Mouse (Mus musculus): ENCODE measurements around the gene Gmfg. TPM values are rescaled to one million over a fixed set of nuclear protein-coding genes. Genes with fewer than 3 reads are reported as not detected.

Gmfg gene
- polyA plus RNA-seq, 1 experiment from 2014 or later = 35.6 TPM

- no peak overlapping the region; the same call in 1 of the 2 replicates for H3K27ac ChIP-seq (ENCODE audit: low read length)
- no peak overlapping the region for H3K9ac ChIP-seq (ENCODE audit: low read depth, low read length)
- H3K9me3 ChIP-seq (replicated peaks; ENCODE audit: control insufficient read depth, low read length) = no peaks in the 10 kb centered on the region
- 58% methylated on average over 3 of the region's 3 CpGs for WGBS (ENCODE audit: insufficient replicate concordance)
- peaks cover 52% of the 10 kb centered on the region for H3K36me3 ChIP-seq (ENCODE audit: control insufficient read depth, insufficient read depth)
- H3K4me1 ChIP-seq (ENCODE audit: control insufficient read depth, low read depth, low read length) = no peaks in the 10 kb centered on the region; the same call in 1 of the 2 replicates
- ATAC-seq (ENCODE audit: low read depth) = no peak
- H3K27me3 ChIP-seq (ENCODE audit: control insufficient read depth, insufficient read depth, low read depth, low read length) = no peaks in the 10 kb centered on the region
- no peak overlapping the region for H3K4me2 ChIP-seq (ENCODE audit: low read depth, low read length)
- H3K4me3 ChIP-seq (ENCODE audit: low read depth, low read length) = no peak overlapping the region
Measured at GRCm38 (mm10) chr7:28401942-28402341, 35.3 kb upstream of the Gmfg start.

- WGBS (ENCODE audit: insufficient replicate concordance) = 77% methylated on average over 3 of the region's 3 CpGs
- ATAC-seq (ENCODE audit: low read depth) = 0 out of 2 replicates have a peak, but pooled peaks have one; percentile 24
- Histone ChIP-seq H3K9ac (ENCODE audit: low read depth, low read length) (no peak overlapping the region), H3K36me3 (ENCODE audit: control insufficient read depth, insufficient read depth) (peaks cover 36% of the 10 kb centered on the region), H3K4me1 (ENCODE audit: control insufficient read depth, low read depth, low read length) (peaks cover 2% of the 10 kb centered on the region; the same call in 1 of the 2 replicates), H3K27ac (ENCODE audit: low read length) (no peak overlapping the region), H3K4me2 (ENCODE audit: low read depth, low read length) (no peak overlapping the region), H3K27me3 (ENCODE audit: control insufficient read depth, insufficient read depth, low read depth, low read length) (no peaks in the 10 kb centered on the region), H3K4me3 (ENCODE audit: low read depth, low read length) (no peak overlapping the region), H3K9me3 (replicated peaks; ENCODE audit: control insufficient read depth, low read length) (no peaks in the 10 kb centered on the region)
Measured at GRCm38 (mm10) chr7:28410841-28411475, 26.3 kb upstream of the Gmfg start.

DNA sequence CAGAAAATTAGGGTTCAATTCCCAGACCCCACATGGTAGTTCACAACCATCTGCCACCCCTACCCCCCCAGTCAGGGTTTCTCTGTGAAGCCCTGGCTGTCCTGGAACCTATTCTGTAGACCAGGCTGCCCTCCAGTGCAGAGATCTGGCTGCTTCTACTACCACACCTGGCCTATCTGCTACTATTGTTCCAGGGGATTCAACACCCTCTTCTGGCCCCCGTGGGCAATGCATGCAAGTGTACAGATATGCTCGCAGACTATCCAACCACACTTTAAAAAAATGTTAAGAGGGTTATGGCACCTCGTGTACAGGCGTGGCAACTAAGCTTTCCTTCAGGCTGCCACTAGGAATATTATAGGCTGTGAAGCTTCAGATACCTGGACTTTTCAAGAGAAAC is 24.4 kb upstream of the Gmfg start:
- WGBS (ENCODE audit: insufficient replicate concordance) = 60% methylated on average over 4 of the region's 4 CpGs
- H3K4me2 ChIP-seq (ENCODE audit: low read depth, low read length) = no peak overlapping the region
- peaks cover 2% of the 10 kb centered on the region; the same call in 1 of the 2 replicates for H3K4me1 ChIP-seq (ENCODE audit: control insufficient read depth, low read depth, low read length)
- H3K27me3 ChIP-seq (ENCODE audit: control insufficient read depth, insufficient read depth, low read depth, low read length) = no peaks in the 10 kb centered on the region
- no peaks in the 10 kb centered on the region for H3K9me3 ChIP-seq (replicated peaks; ENCODE audit: control insufficient read depth, low read length)
- no peak overlapping the region for H3K27ac ChIP-seq (ENCODE audit: low read length)
- no peak for ATAC-seq (ENCODE audit: low read depth)
- H3K9ac ChIP-seq (ENCODE audit: low read depth, low read length) = no peak overlapping the region
- no peak overlapping the region for H3K4me3 ChIP-seq (ENCODE audit: low read depth, low read length)
- peaks cover 30% of the 10 kb centered on the region for H3K36me3 ChIP-seq (ENCODE audit: control insufficient read depth, insufficient read depth)

DNA sequence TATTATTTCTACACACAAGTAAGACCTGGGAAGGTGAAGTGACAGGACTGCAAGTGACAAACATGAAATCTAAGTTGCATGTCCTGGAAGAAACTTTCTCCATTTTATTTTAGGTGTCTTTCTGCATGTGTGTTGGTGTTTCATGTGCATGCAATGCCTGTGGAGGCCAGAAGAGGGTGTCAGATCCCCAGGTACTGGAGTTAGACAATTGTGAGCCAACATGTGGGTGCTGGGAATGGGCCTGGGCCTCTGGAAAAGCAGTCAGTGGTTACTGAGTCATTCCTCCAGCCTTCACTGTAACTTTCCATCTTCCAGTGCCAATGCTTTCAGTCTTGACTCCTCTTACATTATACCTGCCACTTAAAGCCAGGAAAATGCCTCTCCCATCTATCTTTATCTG is 19.9 kb upstream of the Gmfg start:
- no peaks in the 10 kb centered on the region for H3K27me3 ChIP-seq (ENCODE audit: control insufficient read depth, insufficient read depth, low read depth, low read length)
- no peak for ATAC-seq (ENCODE audit: low read depth)
- no peak overlapping the region for H3K27ac ChIP-seq (ENCODE audit: low read length)
- no peak overlapping the region for H3K4me3 ChIP-seq (ENCODE audit: low read depth, low read length)
- H3K4me2 ChIP-seq (ENCODE audit: low read depth, low read length) = no peak overlapping the region
- peaks cover 54% of the 10 kb centered on the region for H3K36me3 ChIP-seq (ENCODE audit: control insufficient read depth, insufficient read depth)
- H3K4me1 ChIP-seq (ENCODE audit: control insufficient read depth, low read depth, low read length) = no peaks in the 10 kb centered on the region
- H3K9me3 ChIP-seq (replicated peaks; ENCODE audit: control insufficient read depth, low read length) = no peaks in the 10 kb centered on the region
- H3K9ac ChIP-seq (ENCODE audit: low read depth, low read length) = no peak overlapping the region

DNA sequence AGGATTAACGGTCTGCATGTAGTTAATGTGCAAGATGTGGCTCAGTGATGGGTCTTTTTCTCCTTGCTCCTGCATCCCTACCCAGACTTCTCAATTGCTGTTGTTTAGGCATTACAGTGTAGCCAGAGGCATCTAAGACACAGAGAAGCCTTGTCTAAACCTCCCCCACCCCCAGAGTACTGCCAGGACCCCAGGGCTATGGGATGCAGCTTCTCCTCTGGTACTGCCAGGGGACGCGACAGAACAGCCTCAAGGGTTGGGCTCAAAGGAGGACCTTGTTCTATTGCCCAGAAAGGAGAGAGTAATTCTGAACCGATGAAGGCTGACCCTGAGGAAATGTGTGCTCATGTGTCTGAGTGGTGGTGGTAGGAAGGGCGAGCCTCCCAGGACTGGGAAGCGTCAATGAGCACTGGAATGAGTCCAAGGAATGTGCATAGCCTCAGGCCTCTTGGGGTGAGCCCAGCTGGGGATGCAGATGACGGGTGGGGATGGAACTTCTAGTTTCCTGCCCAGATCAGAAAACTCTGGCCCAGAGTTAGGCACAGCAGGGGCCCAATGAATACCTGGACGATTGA is 19.1 kb upstream of the Gmfg start:
- H3K27ac ChIP-seq (ENCODE audit: low read length) = no peak overlapping the region
- no peak for ATAC-seq (ENCODE audit: low read depth)
- WGBS (ENCODE audit: insufficient replicate concordance) = 91% methylated on average over 8 of the region's 8 CpGs

DNA sequence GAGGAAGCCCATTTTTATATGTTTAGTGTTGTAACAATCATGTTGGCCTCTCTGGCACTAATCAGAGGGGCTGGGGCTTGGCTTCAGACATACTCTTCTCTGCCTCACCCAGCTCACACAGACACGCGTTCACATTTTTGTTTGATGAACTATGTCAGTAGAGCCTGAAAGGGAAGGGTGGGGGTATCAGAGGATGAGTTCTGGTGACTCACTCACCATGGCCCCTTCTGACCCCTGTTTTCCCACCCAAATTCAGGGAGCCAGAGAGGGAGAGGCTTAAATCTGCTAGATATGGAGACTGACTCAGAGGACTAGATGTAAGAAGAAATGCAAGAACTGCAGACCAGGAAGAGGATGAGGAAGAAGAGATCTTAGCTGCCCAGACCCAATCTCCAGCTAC is 17.8 kb upstream of the Gmfg start:
- peaks cover 51% of the 10 kb centered on the region for H3K36me3 ChIP-seq (ENCODE audit: control insufficient read depth, insufficient read depth)
- whole genome bisulfite sequencing (ENCODE audit: insufficient replicate concordance) = 93% methylated on average over 2 of the region's 2 CpGs

More for the DNA sequence above, 19.1 kb upstream of the Gmfg start:
- Histone ChIP-seq H3K27me3 (ENCODE audit: control insufficient read depth, insufficient read depth, low read depth, low read length) (no peaks in the 10 kb centered on the region), H3K9ac (ENCODE audit: low read depth, low read length) (no peak overlapping the region), H3K4me2 (ENCODE audit: low read depth, low read length) (no peak overlapping the region), H3K9me3 (replicated peaks; ENCODE audit: control insufficient read depth, low read length) (no peaks in the 10 kb centered on the region), H3K36me3 (ENCODE audit: control insufficient read depth, insufficient read depth) (peaks cover 57% of the 10 kb centered on the region), H3K4me3 (ENCODE audit: low read depth, low read length) (no peak overlapping the region), H3K4me1 (ENCODE audit: control insufficient read depth, low read depth, low read length) (no peaks in the 10 kb centered on the region)

DNA sequence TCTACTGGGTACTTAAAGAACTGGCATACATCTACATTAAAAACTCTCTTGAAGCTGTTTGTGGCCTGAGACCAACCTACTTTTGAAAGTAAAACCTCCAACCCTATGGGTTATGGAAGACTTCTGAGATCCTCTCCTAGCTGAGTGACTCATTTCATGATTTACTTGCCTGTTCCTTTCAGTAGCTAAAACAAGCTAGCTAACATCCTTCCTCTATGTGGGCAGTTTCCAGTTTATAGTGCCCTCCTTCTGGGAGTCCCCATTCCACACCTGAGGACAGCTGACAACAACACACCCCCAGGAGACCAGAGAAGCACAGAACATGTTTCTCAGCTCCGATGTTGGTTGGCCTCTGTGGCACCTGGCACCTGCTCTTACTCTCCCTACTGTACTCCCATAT is 14.2 kb upstream of the Gmfg start:
- no peak overlapping the region for H3K9ac ChIP-seq (ENCODE audit: low read depth, low read length)
- no peak for ATAC-seq (ENCODE audit: low read depth)

More for the DNA sequence above, 17.8 kb upstream of the Gmfg start:
- Histone ChIP-seq H3K4me2 (ENCODE audit: low read depth, low read length) (no peak overlapping the region), H3K4me3 (ENCODE audit: low read depth, low read length) (no peak overlapping the region), H3K27me3 (ENCODE audit: control insufficient read depth, insufficient read depth, low read depth, low read length) (no peaks in the 10 kb centered on the region), H3K4me1 (ENCODE audit: control insufficient read depth, low read depth, low read length) (no peaks in the 10 kb centered on the region), H3K9me3 (replicated peaks; ENCODE audit: control insufficient read depth, low read length) (no peaks in the 10 kb centered on the region), H3K27ac (ENCODE audit: low read length) (no peak overlapping the region), H3K9ac (ENCODE audit: low read depth, low read length) (no peak overlapping the region)
- no peak for ATAC-seq (ENCODE audit: low read depth)

GRCm38 (mm10) chr7:28427738-28428137 is 9.5 kb upstream of the Gmfg start:
- no peak overlapping the region for H3K9ac ChIP-seq (ENCODE audit: low read depth, low read length)
- H3K4me3 ChIP-seq (ENCODE audit: low read depth, low read length) = no peak overlapping the region
- H3K27me3 ChIP-seq (ENCODE audit: control insufficient read depth, insufficient read depth, low read depth, low read length) = no peaks in the 10 kb centered on the region
- H3K27ac ChIP-seq (ENCODE audit: low read length) = no peak overlapping the region
- H3K9me3 ChIP-seq (replicated peaks; ENCODE audit: control insufficient read depth, low read length) = no peaks in the 10 kb centered on the region
- no peak for ATAC-seq (ENCODE audit: low read depth)
- no peak overlapping the region for H3K4me2 ChIP-seq (ENCODE audit: low read depth, low read length)
- H3K4me1 ChIP-seq (ENCODE audit: control insufficient read depth, low read depth, low read length) = peaks cover 29% of the 10 kb centered on the region
- H3K36me3 ChIP-seq (ENCODE audit: control insufficient read depth, insufficient read depth) = peaks cover 10% of the 10 kb centered on the region

More for the DNA sequence above, 14.2 kb upstream of the Gmfg start:
- Histone ChIP-seq H3K9me3 (replicated peaks; ENCODE audit: control insufficient read depth, low read length) (no peaks in the 10 kb centered on the region), H3K4me3 (ENCODE audit: low read depth, low read length) (no peak overlapping the region), H3K4me1 (ENCODE audit: control insufficient read depth, low read depth, low read length) (no peaks in the 10 kb centered on the region), H3K27ac (ENCODE audit: low read length) (no peak overlapping the region), H3K4me2 (ENCODE audit: low read depth, low read length) (no peak overlapping the region), H3K36me3 (ENCODE audit: control insufficient read depth, insufficient read depth) (peaks cover 36% of the 10 kb centered on the region), H3K27me3 (ENCODE audit: control insufficient read depth, insufficient read depth, low read depth, low read length) (no peaks in the 10 kb centered on the region)
- 93% methylated on average over 1 of the region's 1 CpGs for WGBS (ENCODE audit: insufficient replicate concordance)

DNA sequence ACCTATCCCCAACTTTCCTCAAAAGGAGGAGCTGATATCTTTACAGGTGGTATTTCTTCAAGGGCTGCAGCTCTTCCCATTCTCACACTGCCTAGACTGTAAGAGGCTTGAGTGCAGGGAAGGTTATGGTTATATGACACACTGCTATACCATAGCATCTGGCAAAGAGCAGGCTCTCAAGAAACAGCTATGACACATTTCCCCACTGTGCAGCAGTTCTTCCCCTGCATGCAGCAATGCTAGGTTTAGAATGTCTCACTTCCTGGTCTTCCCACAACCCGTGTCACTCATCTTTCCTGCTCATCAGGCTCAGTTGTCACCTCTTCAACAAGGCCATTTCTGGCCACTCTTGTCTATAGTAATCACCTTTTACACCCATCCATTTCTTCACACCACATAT is 6.7 kb upstream of the Gmfg start:
- no peak for ATAC-seq (ENCODE audit: low read depth)
- Histone ChIP-seq H3K36me3 (ENCODE audit: control insufficient read depth, insufficient read depth) (no peaks in the 10 kb centered on the region), H3K9ac (ENCODE audit: low read depth, low read length) (no peak overlapping the region), H3K27ac (ENCODE audit: low read length) (peak overlapping the region; percentile 19; the same call in 1 of the 2 replicates), H3K9me3 (replicated peaks; ENCODE audit: control insufficient read depth, low read length) (no peaks in the 10 kb centered on the region), H3K27me3 (ENCODE audit: control insufficient read depth, insufficient read depth, low read depth, low read length) (no peaks in the 10 kb centered on the region), H3K4me2 (ENCODE audit: low read depth, low read length) (no peak overlapping the region), H3K4me3 (ENCODE audit: low read depth, low read length) (no peak overlapping the region), H3K4me1 (ENCODE audit: control insufficient read depth, low read depth, low read length) (peaks cover 56% of the 10 kb centered on the region)
- WGBS (ENCODE audit: insufficient replicate concordance) = 14% methylated on average over 1 of the region's 1 CpGs
